Mouse (Mus musculus) forebrain, embryonic 12.5 days (tissue): ENCODE data around the gene Tbpl1. TPM values are rescaled to one million over a fixed set of nuclear protein-coding genes. Genes with fewer than 3 reads are reported as not detected.

Source experiments
- ATAC-seq: fragments of 200-750 bp; cut with Nextera tagmentation; 2 replicates; pipeline ENCODE4 v1.8.0; 2017; ENCODE audit warnings: moderate TSS enrichment; ENCODE audit not compliant: low FRiP score
- H3K27ac ChIP-seq: fragments of 300-500 bp; sonication (generic); 2 replicates; pipeline ENCODE4 v1.5.1; 2016; ENCODE audit warnings: mild to moderate bottlenecking
- H3K27me3 ChIP-seq: fragments of 300-500 bp; sonication (generic); 2 replicates; pipeline ENCODE4 v1.6.1; 2016; ENCODE audit warnings: mild to moderate bottlenecking
- H3K36me3 ChIP-seq: fragments of 300-500 bp; sonication (generic); replicated peaks from 2 replicates; pipeline ENCODE4 v1.6.1; 2016; ENCODE audit warnings: mild to moderate bottlenecking
- H3K4me1 ChIP-seq: fragments of 300-500 bp; sonication (generic); 2 replicates; pipeline ENCODE4 v1.6.1; 2016
- H3K4me2 ChIP-seq: fragments of 300-500 bp; sonication (generic); 2 replicates; pipeline ENCODE4 v1.6.1; 2016; ENCODE audit warnings: mild to moderate bottlenecking, moderate library complexity
- H3K4me3 ChIP-seq: fragments of 300-500 bp; sonication (generic); replicated peaks from 2 replicates; pipeline ENCODE4 v1.5.1; 2016; ENCODE audit warnings: mild to moderate bottlenecking
- H3K9ac ChIP-seq: fragments of 300-500 bp; sonication (generic); 2 replicates; pipeline ENCODE4 v1.6.1; 2016; ENCODE audit warnings: mild to moderate bottlenecking
- H3K9me3 ChIP-seq: fragments of 300-500 bp; sonication (generic); 2 replicates; pipeline ENCODE4 v1.6.1; 2016
- WGBS: fragments of 180-500 bp; shearing (Covaris S2); methylation state at CpG from one replicate; pipeline ENCODE4 v1.1.7; 2016; 5-methylcytosine and 5-hydroxymethylcytosine counted together
- polyA plus RNA-seq: library from polyadenylated mRNA; unstranded; fragments of >200 nt; fragmentation: Nextera tagmentation; extraction: Ambion mirVana; gene quantifications from 2 replicates; pipeline ENCODE4 v1.2.1, GENCODE M21; 2016

Gene Tbpl1
- polyA plus RNA-seq, 1 experiment from 2014 or later = 122 TPM

- no peak overlapping the region for H3K4me3 ChIP-seq
- H3K36me3 ChIP-seq = peaks cover 39% of the 10 kb centered on the region
- WGBS = 85% methylated on average over 12 of the region's 12 CpGs
- H3K9me3 ChIP-seq = no peaks in the 10 kb centered on the region
- H3K27ac ChIP-seq = no peak overlapping the region
- H3K27me3 ChIP-seq = no peaks in the 10 kb centered on the region
- H3K4me1 ChIP-seq = peaks cover 6% of the 10 kb centered on the region; the same call in 1 of the 2 replicates
- no peak overlapping the region for H3K4me2 ChIP-seq
- no peak overlapping the region for H3K9ac ChIP-seq
- ATAC-seq = no peak
Measured at GRCm38 (mm10) chr10:22701485-22702315, 30.0 kb downstream of the Tbpl1 start.

- Histone ChIP-seq H3K9ac (no peak overlapping the region), H3K4me1 (peaks cover 6% of the 10 kb centered on the region; the same call in 1 of the 2 replicates), H3K4me2 (no peak overlapping the region), H3K36me3 (peaks cover 30% of the 10 kb centered on the region), H3K27me3 (no peaks in the 10 kb centered on the region), H3K9me3 (no peaks in the 10 kb centered on the region), H3K27ac (no peak overlapping the region), H3K4me3 (no peak overlapping the region)
- no peak for ATAC-seq
- WGBS = 94% methylated on average over 9 of the region's 9 CpGs
Measured at GRCm38 (mm10) chr10:22700773-22701172, 31.0 kb downstream of the Tbpl1 start.

GRCm38 (mm10) chr10:22699487-22700335 is 32.0 kb downstream of the Tbpl1 start:
- Histone ChIP-seq H3K4me2 (no peak overlapping the region), H3K36me3 (peaks cover 25% of the 10 kb centered on the region), H3K4me1 (peaks cover 6% of the 10 kb centered on the region; the same call in 1 of the 2 replicates), H3K27me3 (no peaks in the 10 kb centered on the region), H3K4me3 (no peak overlapping the region), H3K9ac (no peak overlapping the region), H3K27ac (no peak overlapping the region), H3K9me3 (no peaks in the 10 kb centered on the region)
- ATAC-seq = no peak
- WGBS = 82% methylated on average over 19 of the region's 19 CpGs

- Histone ChIP-seq H3K4me3 (no peak overlapping the region), H3K4me2 (no peak overlapping the region), H3K4me1 (peaks cover 6% of the 10 kb centered on the region; the same call in 1 of the 2 replicates), H3K9me3 (no peaks in the 10 kb centered on the region), H3K27ac (no peak overlapping the region), H3K9ac (no peak overlapping the region), H3K27me3 (no peaks in the 10 kb centered on the region), H3K36me3 (peaks cover 17% of the 10 kb centered on the region)
- ATAC-seq = no peak
- 87% methylated on average over 9 of the region's 9 CpGs for WGBS
Measured at GRCm38 (mm10) chr10:22698158-22698953, 33.4 kb downstream of the Tbpl1 start.

- Histone ChIP-seq H3K36me3 (peaks cover 6% of the 10 kb centered on the region; the same call in 1 of the 2 replicates), H3K9ac (no peak overlapping the region), H3K27ac (no peak overlapping the region), H3K4me1 (peaks cover 6% of the 10 kb centered on the region; the same call in 1 of the 2 replicates), H3K4me3 (no peak overlapping the region), H3K9me3 (no peaks in the 10 kb centered on the region), H3K27me3 (no peaks in the 10 kb centered on the region), H3K4me2 (no peak overlapping the region)
- no peak for ATAC-seq
- 90% methylated on average over 7 of the region's 7 CpGs for whole genome bisulfite sequencing
Measured at GRCm38 (mm10) chr10:22696864-22697263, 34.9 kb downstream of the Tbpl1 start.

- H3K9ac ChIP-seq = no peak overlapping the region
- peaks cover 6% of the 10 kb centered on the region; the same call in 1 of the 2 replicates for H3K4me1 ChIP-seq
- no peak overlapping the region for H3K4me2 ChIP-seq
- no peaks in the 10 kb centered on the region for H3K9me3 ChIP-seq
- H3K4me3 ChIP-seq = no peak overlapping the region
- H3K36me3 ChIP-seq = peaks cover 6% of the 10 kb centered on the region; the same call in 1 of the 2 replicates
- ATAC-seq = no peak
- H3K27me3 ChIP-seq = no peaks in the 10 kb centered on the region
- whole genome bisulfite sequencing = 95% methylated on average over 9 of the region's 9 CpGs
- H3K27ac ChIP-seq = no peak overlapping the region
Measured at GRCm38 (mm10) chr10:22696236-22696635, 35.5 kb downstream of the Tbpl1 start.

GRCm38 (mm10) chr10:22675848-22676630 is 55.7 kb downstream of the Tbpl1 start:
- 74% methylated on average over 13 of the region's 13 CpGs for WGBS
- Histone ChIP-seq H3K9ac (no peak overlapping the region), H3K4me1 (0 out of 2 replicates have a peak, but pooled peaks cover 2% of the 10 kb centered on the region), H3K4me3 (no peak overlapping the region), H3K4me2 (no peak overlapping the region), H3K27me3 (no peaks in the 10 kb centered on the region), H3K27ac (no peak overlapping the region), H3K9me3 (no peaks in the 10 kb centered on the region), H3K36me3 (no peaks in the 10 kb centered on the region)
- no peak for ATAC-seq

GRCm38 (mm10) chr10:22674176-22674575 is 57.6 kb downstream of the Tbpl1 start:
- H3K36me3 ChIP-seq = no peaks in the 10 kb centered on the region
- H3K9ac ChIP-seq = no peak overlapping the region
- no peak overlapping the region for H3K4me3 ChIP-seq
- no peak for ATAC-seq
- WGBS = 90% methylated on average over 8 of the region's 8 CpGs
- no peak overlapping the region for H3K27ac ChIP-seq
- H3K4me2 ChIP-seq = no peak overlapping the region
- H3K27me3 ChIP-seq = no peaks in the 10 kb centered on the region
- H3K9me3 ChIP-seq = no peaks in the 10 kb centered on the region
- H3K4me1 ChIP-seq = 0 out of 2 replicates have a peak, but pooled peaks cover 2% of the 10 kb centered on the region

- Histone ChIP-seq H3K4me1 (0 out of 2 replicates have a peak, but pooled peaks cover 2% of the 10 kb centered on the region), H3K27me3 (no peaks in the 10 kb centered on the region), H3K9ac (no peak overlapping the region), H3K36me3 (no peaks in the 10 kb centered on the region), H3K4me2 (no peak overlapping the region), H3K9me3 (no peaks in the 10 kb centered on the region), H3K4me3 (no peak overlapping the region), H3K27ac (no peak overlapping the region)
- ATAC-seq = no peak
- WGBS = 95% methylated on average over 13 of the region's 13 CpGs
Measured at GRCm38 (mm10) chr10:22668509-22668908, 63.2 kb downstream of the Tbpl1 start.

- Histone ChIP-seq H3K4me1 (peaks cover 16% of the 10 kb centered on the region), H3K9me3 (no peaks in the 10 kb centered on the region), H3K4me2 (no peak overlapping the region), H3K27me3 (0 out of 2 replicates have a peak, but pooled peaks cover 8% of the 10 kb centered on the region), H3K36me3 (no peaks in the 10 kb centered on the region), H3K27ac (no peak overlapping the region), H3K4me3 (no peak overlapping the region), H3K9ac (no peak overlapping the region)
- 82% methylated on average over 5 of the region's 5 CpGs for WGBS
- no peak for ATAC-seq
Measured at GRCm38 (mm10) chr10:22660286-22661000, 71.3 kb downstream of the Tbpl1 start.

- peak overlapping the region; percentile 42; the same call in 1 of the 2 replicates for H3K4me2 ChIP-seq
- H3K9me3 ChIP-seq = no peaks in the 10 kb centered on the region
- H3K4me3 ChIP-seq = no peak overlapping the region
- ATAC-seq = no peak
- WGBS = 74% methylated on average over 10 of the region's 10 CpGs
- no peaks in the 10 kb centered on the region for H3K36me3 ChIP-seq
- no peak overlapping the region for H3K9ac ChIP-seq
- H3K4me1 ChIP-seq = peaks cover 16% of the 10 kb centered on the region
- peak overlapping the region; percentile 82 for H3K27ac ChIP-seq
- 0 out of 2 replicates have a peak, but pooled peaks cover 8% of the 10 kb centered on the region for H3K27me3 ChIP-seq
Measured at GRCm38 (mm10) chr10:22659386-22659725, 72.4 kb downstream of the Tbpl1 start.
